ENCODE assay signal across 8 mouse cellular contexts in the genomic region with DNA sequence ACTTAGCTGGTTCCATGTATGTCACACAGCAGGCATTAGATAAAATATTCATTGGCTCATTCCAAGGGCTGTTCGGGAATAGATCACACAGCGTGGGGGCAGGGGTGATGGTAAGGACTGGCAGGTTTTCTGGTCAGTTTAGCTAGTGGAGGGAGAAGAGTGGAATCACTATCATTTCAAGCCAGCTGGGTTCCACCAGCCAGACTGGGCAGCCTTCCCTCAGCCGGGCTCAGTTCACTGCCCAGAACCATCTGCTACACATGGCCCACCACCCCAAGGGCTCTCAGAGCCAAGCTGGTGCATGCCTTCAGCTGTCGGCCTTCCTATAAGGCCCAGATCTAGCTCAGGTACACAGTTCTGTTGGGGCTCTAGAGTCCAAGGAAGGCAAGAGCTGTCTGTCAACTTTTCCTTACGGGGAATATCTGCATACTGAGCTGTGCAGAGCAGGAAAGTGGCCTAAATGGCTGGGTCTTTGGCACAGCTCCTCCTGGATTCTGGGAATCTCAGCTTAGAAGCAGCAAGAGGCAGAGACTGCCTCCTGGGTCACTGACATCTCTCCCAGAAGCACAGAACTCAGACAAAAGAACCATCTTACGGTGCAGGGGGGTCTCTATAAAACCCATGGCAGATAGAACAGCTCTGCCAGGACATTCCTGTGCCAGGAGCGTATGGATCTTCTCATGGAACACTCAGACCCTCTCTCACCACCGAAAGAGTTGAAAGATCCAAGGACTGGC. TPM values are rescaled to one million over a fixed set of nuclear protein-coding genes. Genes with fewer than 3 reads are reported as not detected.
DNase-seq lines count a peak whose midpoint lies in the region; ATAC-seq and TF ChIP-seq lines count a peak whose summit lies in the region.

No protein-coding gene starts in this region.

- 68% methylated on average over 8 of the region's 8 CpGs for WGBS in kidney, postnatal 0 days
- 10% methylated on average over 8 of the region's 8 CpGs for WGBS in cerebellum, adult 2 months
- WGBS in forebrain, embryonic 15.5 days = 37% methylated on average over 8 of the region's 8 CpGs
- 50% methylated on average over 8 of the region's 8 CpGs for WGBS in midbrain, embryonic 11.5 days

- no peak for TF ChIP-seq CTCF in kidney, postnatal 0 days (IDR thresholded peaks at IDR 0.05; ENCODE audit: low read depth)
- TF ChIP-seq CTCF in cerebellum, adult 2 months (IDR thresholded peaks at IDR 0.05; ENCODE audit: borderline replicate concordance, insufficient read depth, low read depth, low read length) = 0 out of 2 replicates have a peak, but pooled peaks have one; percentile 2

- H3K27ac ChIP-seq in kidney, postnatal 0 days = no peak overlapping the region
- peak overlapping the region; percentile 88 for H3K27ac ChIP-seq in cerebellum, adult 2 months (ENCODE audit: insufficient read depth, low read length)
- H3K27ac ChIP-seq in forebrain, embryonic 15.5 days (replicated peaks) = peak overlapping the region; percentile 88
- no peak overlapping the region for H3K27ac ChIP-seq in midbrain, embryonic 11.5 days (ENCODE audit: low read depth, low read length)

- H3K9ac ChIP-seq in kidney, postnatal 0 days (ENCODE audit: low read depth, low read length) = no peak overlapping the region
- H3K9ac ChIP-seq in forebrain, embryonic 15.5 days (replicated peaks) = peak overlapping the region; percentile 87
- no peak overlapping the region; the same call in 1 of the 2 replicates for H3K9ac ChIP-seq in midbrain, embryonic 11.5 days (ENCODE audit: low read length)

- H3K9me3 ChIP-seq in kidney, postnatal 0 days (replicated peaks; ENCODE audit: low read length) = no peaks in the 10 kb centered on the region
- no peaks in the 10 kb centered on the region for H3K9me3 ChIP-seq in forebrain, embryonic 15.5 days
- H3K9me3 ChIP-seq in midbrain, embryonic 11.5 days (ENCODE audit: control insufficient read depth, low read length) = no peaks in the 10 kb centered on the region

- peak overlapping the region; percentile 100 for H3K4me2 ChIP-seq in kidney, postnatal 0 days (ENCODE audit: low read length)
- H3K4me2 ChIP-seq in forebrain, embryonic 15.5 days (replicated peaks) = peak overlapping the region; percentile 75
- peak overlapping the region; percentile 99 for H3K4me2 ChIP-seq in midbrain, embryonic 11.5 days

- no peaks in the 10 kb centered on the region for H3K36me3 ChIP-seq in kidney, postnatal 0 days (ENCODE audit: insufficient read depth, low read length)
- H3K36me3 ChIP-seq in forebrain, embryonic 15.5 days = peaks cover 5% of the 10 kb centered on the region; the same call in 1 of the 2 replicates
- no peaks in the 10 kb centered on the region for H3K36me3 ChIP-seq in midbrain, embryonic 11.5 days (ENCODE audit: control insufficient read depth, insufficient read depth, low read length)

- H3K27me3 ChIP-seq in kidney, postnatal 0 days (ENCODE audit: insufficient read depth, low read length) = no peaks in the 10 kb centered on the region
- no peaks in the 10 kb centered on the region for H3K27me3 ChIP-seq in cerebellum, adult 2 months (ENCODE audit: control insufficient read depth, insufficient read depth, low read length)
- H3K27me3 ChIP-seq in forebrain, embryonic 15.5 days = no peaks in the 10 kb centered on the region
- H3K27me3 ChIP-seq in midbrain, embryonic 11.5 days (ENCODE audit: control insufficient read depth, insufficient read depth, low read length) = peaks cover 8% of the 10 kb centered on the region

- no peak overlapping the region for H3K4me3 ChIP-seq in kidney, postnatal 0 days (replicated peaks; ENCODE audit: low read depth, low read length)
- H3K4me3 ChIP-seq in cerebellum, adult 2 months (replicated peaks; ENCODE audit: insufficient read depth, low read depth, low read length) = peak overlapping the region; percentile 77
- peak overlapping the region; percentile 78 for H3K4me3 ChIP-seq in forebrain, embryonic 15.5 days
- H3K4me3 ChIP-seq in midbrain, embryonic 11.5 days (ENCODE audit: low read depth, low read length) = peak overlapping the region; percentile 78

- ATAC-seq in kidney, postnatal 0 days (replicated peaks; ENCODE audit: low FRiP score, low read depth) = no peak
- ATAC-seq in forebrain, embryonic 15.5 days (replicated peaks) = peak; percentile 11; the same call in 1 of the 2 replicates
- ATAC-seq in midbrain, embryonic 11.5 days (ENCODE audit: low FRiP score) = no peak

- 0 out of 2 replicates have a peak, but pooled peaks cover 5% of the 10 kb centered on the region for H3K4me1 ChIP-seq in kidney, postnatal 0 days (replicated peaks; ENCODE audit: insufficient read depth, low read length)
- peaks cover 24% of the 10 kb centered on the region for H3K4me1 ChIP-seq in cerebellum, adult 2 months (ENCODE audit: control insufficient read depth, insufficient read depth, low read length)
- peaks cover 34% of the 10 kb centered on the region for H3K4me1 ChIP-seq in forebrain, embryonic 15.5 days
- peaks cover 13% of the 10 kb centered on the region for H3K4me1 ChIP-seq in midbrain, embryonic 11.5 days (ENCODE audit: control insufficient read depth, insufficient read depth, low read length)

- no peak for DNase-seq in kidney, postnatal 0 days (ENCODE audit: low spot score)
- no peak for DNase-seq in kidney, postnatal 36 days
- peak; percentile 90 to 93 for DNase-seq in cerebellum, adult 2 months
- peak; percentile 87 for DNase-seq in midbrain, embryonic 11.5 days (ENCODE audit: low spot score, missing footprints)
- DNase-seq in spleen, adult 18-20 months = no peak
- DNase-seq in testis, postnatal 10 days (ENCODE audit: low spot score) = no peak
- DNase-seq in ovary, adult 18-20 months (ENCODE audit: low spot score) = no peak

- TF ChIP-seq POLR2A in cerebellum, adult 2 months (IDR thresholded peaks at IDR 0.05; ENCODE audit: borderline replicate concordance, insufficient read depth, low read length) = peak; percentile 48; the same call in 1 of the 2 replicates

RNA-seq across cellular contexts. Expression of a gene that starts 1.5 kb away (rescaled TPM):
- polyA plus RNA-seq in kidney, postnatal 0 days (2015; fragmentation: Nextera tagmentation; extraction: Ambion mirVana) = 33.8 and 36.9 TPM in 2 replicates
- 193 and 201 TPM in 2 replicates for polyA plus RNA-seq in cerebellum, adult 2 months (2012; rRNA removed)
- 73.5 and 76.0 TPM in 2 replicates for polyA plus RNA-seq in forebrain, embryonic 15.5 days (2015; fragmentation: Nextera tagmentation; extraction: Ambion mirVana)
- 74.6 and 78.0 TPM in 2 replicates for polyA plus RNA-seq in midbrain, embryonic 11.5 days (2014; fragmentation: Nextera tagmentation; extraction: Ambion mirVana)

RNA-seq across cellular contexts. Expression of a gene that starts 32.3 kb away (rescaled TPM):
- 456 and 482 TPM in 2 replicates for polyA plus RNA-seq in kidney, postnatal 0 days (2015; fragmentation: Nextera tagmentation; extraction: Ambion mirVana)
- polyA plus RNA-seq in cerebellum, adult 2 months (2012; rRNA removed) = 602 and 636 TPM in 2 replicates
- polyA plus RNA-seq in forebrain, embryonic 15.5 days (2015; fragmentation: Nextera tagmentation; extraction: Ambion mirVana) = 379 and 398 TPM in 2 replicates
- polyA plus RNA-seq in midbrain, embryonic 11.5 days (2014; fragmentation: Nextera tagmentation; extraction: Ambion mirVana) = 301 and 315 TPM in 2 replicates

Comparison
In these comparisons a context has a peak if more than half of its experiments do, and no peak if none do; other contexts are left out.
1. DNase-seq: peak in cerebellum, adult 2 months (2 of 2) and midbrain, embryonic 11.5 days (single experiment); none in kidney, postnatal 0 days (single experiment), kidney, postnatal 36 days (0 of 2), spleen, adult 18-20 months (0 of 2), testis, postnatal 10 days (single experiment) and ovary, adult 18-20 months (single experiment).
2. H3K27ac ChIP-seq: peak in cerebellum, adult 2 months (single experiment) and forebrain, embryonic 15.5 days (single experiment); none in kidney, postnatal 0 days (single experiment) and midbrain, embryonic 11.5 days (single experiment).
3. Peak in every context shown above with its lines, with median percentiles within 50 percentile points of each other: H3K4me2 ChIP-seq.